Mouse (Mus musculus) limb, embryonic 14.5 days (tissue): ENCODE measurements around the gene Kank3. TPM values are rescaled to one million over a fixed set of nuclear protein-coding genes. Genes with fewer than 3 reads are reported as not detected.

Source experiments
- ATAC-seq: fragments of 200-750 bp; cut with Nextera tagmentation; 2 replicates; pipeline ENCODE4 v1.8.0; 2017; ENCODE audit warnings: low read depth, moderate number of reproducible peaks, moderate TSS enrichment; ENCODE audit not compliant: low FRiP score
- DNase-seq: peaks from one replicate; pipeline ENCODE4 v3.0.0-alpha.2; 2015; ENCODE audit warnings: low spot score
- H3K27ac ChIP-seq: fragments of 300-500 bp; sonication (generic); replicated peaks from 2 replicates; pipeline ENCODE4 v1.5.1; 2014; ENCODE audit warnings: low read depth, mild to moderate bottlenecking, low read length, moderate library complexity, mixed read lengths
- H3K27me3 ChIP-seq: fragments of 300-500 bp; sonication (generic); 2 replicates; pipeline ENCODE4 v1.6.1; 2014; ENCODE audit warnings: low read length, mixed read lengths; ENCODE audit not compliant: control insufficient read depth, insufficient read depth
- H3K36me3 ChIP-seq: fragments of 300-500 bp; sonication (generic); 2 replicates; pipeline ENCODE4 v1.6.1; 2014; ENCODE audit warnings: mild to moderate bottlenecking, low read length, moderate library complexity, mixed read lengths; ENCODE audit not compliant: control insufficient read depth, insufficient read depth
- H3K4me1 ChIP-seq: fragments of 300-500 bp; sonication (generic); 2 replicates; pipeline ENCODE4 v1.6.1; 2014; ENCODE audit warnings: antibody characterized with exemption, low read length, mixed read lengths; ENCODE audit not compliant: control insufficient read depth, insufficient read depth
- H3K4me2 ChIP-seq: fragments of 300-500 bp; sonication (generic); replicated peaks from 2 replicates; pipeline ENCODE4 v1.6.1; 2014; ENCODE audit warnings: low read depth, mild to moderate bottlenecking, low read length, moderate library complexity; ENCODE audit not compliant: severe bottlenecking
- H3K4me3 ChIP-seq: fragments of 300-500 bp; sonication (generic); replicated peaks from 2 replicates; pipeline ENCODE4 v1.5.1; 2014; ENCODE audit warnings: low read length
- H3K9ac ChIP-seq: fragments of 300-500 bp; sonication (generic); 2 replicates; pipeline ENCODE4 v1.6.1; 2014; ENCODE audit warnings: mild to moderate bottlenecking, low read depth, low read length, moderate library complexity; ENCODE audit not compliant: severe bottlenecking
- H3K9me3 ChIP-seq: fragments of 300-500 bp; sonication (generic); 2 replicates; pipeline ENCODE4 v1.6.1; 2016; ENCODE audit warnings: low read length; ENCODE audit not compliant: control insufficient read depth
- POLR2A ChIP-seq: fragments of 200-500 bp; IDR thresholded peaks from 2 replicates; pipeline ENCODE4 v1.8.0; 2012; ENCODE audit warnings: inconsistent platforms, mild to moderate bottlenecking, moderate library complexity, borderline replicate concordance; ENCODE audit not compliant: insufficient read depth, insufficient read length; ENCODE audit errors: extremely low read depth
- WGBS: fragments of 180-500 bp; shearing (Covaris S2); extraction: QIAGEN DNeasy Blood & Tissue Kit; methylation state at CpG from one replicate; pipeline ENCODE4 v1.1.7; 2014; 5-methylcytosine and 5-hydroxymethylcytosine counted together
- polyA plus RNA-seq, 2 experiments: library from polyadenylated mRNA; depleted of rRNA in 1 of 2; stranded (reverse) in 1 of 2; unstranded in 1 of 2; fragments of >200 nt; fragmentation: Nextera tagmentation in 1 of 2; extraction: Ambion mirVana in 1 of 2; gene quantifications; 2 replicates each; pipeline versions ENCODE4 v1.2.1 to v1.2.3; 2012 to 2014

The Kank3 gene
- polyA plus RNA-seq, 2 experiments: 31.1 to 45.3 TPM

DNA sequence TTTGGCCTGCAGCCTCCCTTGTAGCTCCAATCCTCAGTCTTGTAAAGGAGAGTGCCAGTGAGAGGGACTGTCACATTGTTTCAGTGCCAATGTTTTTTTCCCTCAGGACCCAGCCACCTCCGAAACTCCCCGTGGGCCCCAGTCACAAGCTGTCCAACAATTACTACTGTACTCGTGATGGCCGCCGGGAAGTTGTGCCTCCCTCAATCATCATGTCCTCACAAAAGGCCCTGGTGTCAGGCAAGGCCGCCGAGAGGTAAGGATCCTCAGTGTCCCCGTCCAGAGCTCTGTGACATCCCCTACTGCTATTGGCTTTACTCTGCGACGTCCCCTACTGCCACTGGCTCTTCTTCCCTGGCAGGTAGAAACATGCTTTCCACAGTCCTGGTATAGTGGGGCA is 19.2 kb downstream of the Kank3 start:
- H3K27ac ChIP-seq: no peak overlapping the region
- H3K9ac ChIP-seq: no peak overlapping the region
- no peak for ATAC-seq
- 93% methylated on average over 10 of the region's 10 CpGs for WGBS
- no peak for DNase-seq
- no peaks in the 10 kb centered on the region for H3K27me3 ChIP-seq
- no peak overlapping the region for H3K4me3 ChIP-seq
- TF ChIP-seq POLR2A: no peak
- peaks cover 8% of the 10 kb centered on the region for H3K4me1 ChIP-seq
- H3K36me3 ChIP-seq: peaks cover 66% of the 10 kb centered on the region
- H3K4me2 ChIP-seq: no peak overlapping the region
- H3K9me3 ChIP-seq: no peaks in the 10 kb centered on the region

DNA sequence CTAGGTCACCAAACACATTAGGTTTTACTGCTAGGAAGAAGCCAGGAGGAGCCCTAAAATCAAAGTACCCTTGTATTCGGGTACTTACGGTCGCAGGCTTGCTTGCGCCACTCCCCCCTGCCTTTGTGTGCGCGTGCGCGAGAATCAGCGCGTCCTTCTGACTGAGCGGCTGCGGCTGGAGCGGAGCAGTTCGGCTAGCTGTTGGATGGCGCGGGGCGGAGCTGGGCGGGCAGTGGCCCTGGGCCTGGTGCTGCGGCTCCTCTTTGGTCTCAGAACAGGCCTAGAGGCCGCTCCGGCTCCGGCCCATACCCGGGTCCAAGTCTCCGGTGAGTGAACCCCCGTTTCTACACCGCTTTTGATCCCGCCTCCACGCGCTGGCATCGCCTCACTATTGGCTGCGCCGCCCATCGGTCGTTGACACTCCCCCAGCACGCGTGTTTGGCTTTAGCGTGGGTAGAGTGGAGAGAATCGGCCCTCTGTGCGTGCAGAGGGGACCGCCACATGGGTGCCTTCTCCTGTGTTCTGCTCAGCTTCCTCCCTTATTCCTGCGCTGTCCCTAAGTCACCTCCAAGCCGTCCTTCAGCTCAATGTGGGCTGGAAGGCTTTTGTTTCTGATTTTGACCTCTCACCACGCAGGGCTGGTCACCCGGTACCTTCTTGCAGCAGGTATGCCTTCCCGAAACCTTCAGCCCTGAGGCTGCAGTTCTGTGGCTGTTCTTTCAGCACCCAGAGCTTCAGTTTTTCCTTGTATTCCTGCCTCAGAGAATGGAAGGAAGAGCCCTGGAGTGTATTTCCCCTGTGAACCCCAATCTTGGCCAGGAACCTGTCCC is 32.9 kb downstream of the Kank3 start, which contains the start of gene Cd320:
TSS of gene Cd320 (plus strand) at position 126 of the 830 bp plus-strand sequence.
- 0 out of 2 replicates have a peak, but pooled peaks have one; percentile 60 for TF ChIP-seq POLR2A
- ATAC-seq (peak; percentile 93), DNase-seq (peak; percentile 90)
- WGBS: under 1% methylated on average over 42 of the region's 45 CpGs
- Histone ChIP-seq H3K9ac (peak within 1 kb of the TSS; percentile 58), H3K4me2 (peak within 1 kb of the TSS; percentile 72), H3K27me3 (no peaks in the 10 kb centered on the region), H3K36me3 (peaks cover 18% of the 10 kb centered on the region), H3K27ac (no peak within 1 kb of the TSS), H3K9me3 (no peaks in the 10 kb centered on the region), H3K4me1 (peaks cover 7% of the 10 kb centered on the region), H3K4me3 (peak within 1 kb of the TSS; percentile 79)

DNA sequence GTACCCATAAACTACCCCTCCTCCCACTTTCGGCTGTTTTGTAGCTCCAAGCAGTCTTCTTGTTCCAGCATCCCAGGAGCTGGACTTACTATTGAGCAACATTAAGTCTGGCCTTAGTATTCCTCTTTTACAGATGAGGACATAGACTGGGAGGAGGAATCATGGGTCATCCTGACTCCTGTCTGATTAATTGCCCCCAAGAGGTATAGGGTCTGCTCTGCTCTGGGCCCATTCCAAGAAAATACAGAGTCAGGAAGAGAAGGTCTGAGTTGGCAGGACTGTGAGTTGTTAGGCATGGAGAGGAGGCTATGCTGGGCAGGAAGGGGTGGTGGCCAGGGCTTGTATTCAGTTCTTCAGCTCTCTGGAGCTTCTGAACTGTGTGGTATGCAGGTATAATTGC is 33.9 kb downstream of the Kank3 start:
- no peak for TF ChIP-seq POLR2A
- Histone ChIP-seq H3K27ac (no peak overlapping the region), H3K9ac (peak overlapping the region; percentile 58; the same call in 1 of the 2 replicates), H3K9me3 (no peaks in the 10 kb centered on the region), H3K4me2 (peak overlapping the region; percentile 72; the same call in 1 of the 2 replicates), H3K4me3 (no peak overlapping the region), H3K36me3 (peaks cover 21% of the 10 kb centered on the region), H3K27me3 (no peaks in the 10 kb centered on the region), H3K4me1 (peaks cover 7% of the 10 kb centered on the region)
- DNase-seq (no peak), ATAC-seq (no peak)
- WGBS: 55% methylated on average over 1 of the region's 1 CpGs

DNA sequence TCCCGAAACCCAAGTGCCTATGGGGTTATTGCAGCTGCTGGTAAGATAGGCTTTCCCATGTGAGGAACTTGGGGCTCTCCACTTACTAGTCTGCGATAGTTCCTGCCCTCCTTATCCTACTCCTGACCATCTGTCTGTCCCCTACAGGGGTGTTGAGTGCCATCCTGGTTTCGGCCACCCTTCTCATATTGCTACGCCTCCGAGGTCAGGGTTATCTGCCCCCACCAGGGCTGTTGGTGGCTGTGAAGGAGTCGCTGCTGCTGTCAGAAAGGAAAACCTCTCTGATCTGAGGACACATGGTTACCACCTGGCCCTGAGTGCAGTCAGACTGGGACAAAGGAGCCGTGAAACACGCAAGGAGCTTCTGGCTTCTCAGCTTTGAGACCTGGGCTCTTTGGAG is 37.8 kb downstream of the Kank3 start:
- Histone ChIP-seq H3K9me3 (no peaks in the 10 kb centered on the region), H3K27me3 (no peaks in the 10 kb centered on the region), H3K9ac (no peak overlapping the region), H3K36me3 (peaks cover 18% of the 10 kb centered on the region), H3K4me3 (no peak overlapping the region), H3K4me1 (peaks cover 7% of the 10 kb centered on the region), H3K4me2 (no peak overlapping the region), H3K27ac (no peak overlapping the region)
- TF ChIP-seq POLR2A: no peak
- ATAC-seq (no peak), DNase-seq (no peak)
- 63% methylated on average over 8 of the region's 8 CpGs for WGBS

DNA sequence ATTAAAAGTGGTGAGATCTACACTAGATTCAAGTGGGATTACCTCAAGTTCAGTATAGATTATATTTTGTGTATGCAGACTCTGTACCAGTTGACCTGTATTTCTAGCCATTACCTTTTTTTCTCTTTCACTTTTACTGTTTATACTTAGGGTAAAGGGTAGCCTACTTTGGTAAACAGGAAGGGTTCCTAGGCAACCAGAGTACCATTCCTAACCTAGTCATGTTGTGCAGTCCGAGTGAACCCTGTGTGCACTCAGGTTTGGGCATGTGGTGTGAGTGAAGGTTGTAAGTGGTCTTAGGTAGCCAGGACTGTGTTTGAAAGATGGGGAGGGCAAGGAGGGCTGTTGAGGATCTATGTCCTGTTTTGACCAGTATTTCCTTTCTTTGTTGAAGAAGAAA is 41.0 kb downstream of the Kank3 start:
- Histone ChIP-seq H3K9me3 (no peaks in the 10 kb centered on the region), H3K27me3 (no peaks in the 10 kb centered on the region), H3K36me3 (peaks cover 18% of the 10 kb centered on the region), H3K9ac (no peak overlapping the region), H3K4me1 (no peaks in the 10 kb centered on the region), H3K4me3 (no peak overlapping the region), H3K27ac (no peak overlapping the region), H3K4me2 (no peak overlapping the region)
- 69% methylated on average over 1 of the region's 1 CpGs for WGBS
- ATAC-seq (no peak), DNase-seq (no peak)
- TF ChIP-seq POLR2A: no peak
